Mouse (Mus musculus): ENCODE results near the gene Dact2.

Dact2 gene

GRCm38 (mm10) chr17:14212796-14213195, 8.7 kb upstream of the Dact2 start:
- no peak for DNase-seq (ENCODE audit: low read depth, low spot score)

- peak; percentile 83 for DNase-seq (ENCODE audit: low read depth, low spot score)
Measured at GRCm38 (mm10) chr17:14207093-14207561, 3.0 kb upstream of the Dact2 start.

- DNase-seq (ENCODE audit: low read depth, low spot score), result no peak
Measured at GRCm38 (mm10) chr17:14206062-14206461, 2.0 kb upstream of the Dact2 start.

DNA sequence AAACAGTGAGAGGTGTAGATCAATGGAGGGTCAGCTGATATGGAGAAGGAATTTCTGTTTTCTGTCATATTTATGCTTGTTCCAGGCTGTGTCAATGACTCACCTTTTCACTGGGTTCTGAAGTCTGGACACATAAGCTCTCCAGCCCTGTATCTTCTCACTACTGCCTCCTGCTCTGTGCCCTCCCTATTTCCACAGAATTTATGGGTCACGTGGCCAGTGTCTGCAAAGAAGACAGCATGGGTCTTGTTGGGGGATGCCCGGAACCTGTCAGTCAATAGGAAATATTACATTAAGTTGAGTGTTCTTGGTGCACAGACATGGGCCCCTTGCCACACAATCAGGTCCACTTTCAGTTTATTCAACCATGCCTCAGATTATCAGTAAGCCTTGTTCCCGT, 1.1 kb upstream of the Dact2 start:
- DNase-seq (ENCODE audit: low read depth, low spot score), result no peak

- no peak for DNase-seq (ENCODE audit: low read depth, low spot score)
Measured at GRCm38 (mm10) chr17:14203121-14203941, 773 bp downstream of the Dact2 start.

DNA sequence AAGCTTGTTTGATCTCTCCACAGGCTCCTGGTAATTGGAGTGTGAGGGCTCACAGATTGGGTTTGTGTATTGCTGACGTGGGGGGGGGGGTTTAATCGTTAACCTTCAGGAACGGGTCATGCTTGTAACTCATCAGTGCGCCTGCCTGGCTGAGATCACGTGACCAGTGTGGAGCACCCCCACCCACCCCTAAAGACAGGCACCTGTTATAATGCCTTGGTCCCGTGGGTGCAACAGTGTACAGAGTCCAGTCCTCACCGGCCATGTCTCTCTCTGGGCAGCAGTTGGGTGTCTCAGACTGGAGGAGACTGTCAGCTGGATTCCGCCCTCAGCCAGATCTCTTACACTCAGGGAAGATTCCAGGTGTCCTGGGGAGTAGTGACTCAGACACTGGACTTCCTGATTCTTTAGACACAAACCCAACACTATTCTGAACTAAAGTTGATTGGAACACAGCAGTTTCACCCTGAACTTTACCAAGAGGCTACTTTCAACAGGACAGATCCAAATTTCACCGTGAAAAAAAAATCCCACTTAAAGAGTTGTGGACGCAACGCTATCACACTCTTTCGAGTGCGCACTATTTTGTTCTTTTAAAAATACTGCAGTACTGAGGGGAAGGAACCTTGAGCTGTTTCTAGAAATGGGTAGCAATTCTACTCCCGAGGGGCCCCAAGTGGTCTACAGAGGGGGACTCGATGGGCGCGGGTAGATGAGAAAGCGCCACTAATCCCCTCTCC, 1.6 kb downstream of the Dact2 start:
- no peak for DNase-seq (ENCODE audit: low read depth, low spot score)

- DNase-seq (ENCODE audit: low read depth, low spot score), result no peak
Measured at GRCm38 (mm10) chr17:14201281-14201787, 2.8 kb downstream of the Dact2 start.

DNA sequence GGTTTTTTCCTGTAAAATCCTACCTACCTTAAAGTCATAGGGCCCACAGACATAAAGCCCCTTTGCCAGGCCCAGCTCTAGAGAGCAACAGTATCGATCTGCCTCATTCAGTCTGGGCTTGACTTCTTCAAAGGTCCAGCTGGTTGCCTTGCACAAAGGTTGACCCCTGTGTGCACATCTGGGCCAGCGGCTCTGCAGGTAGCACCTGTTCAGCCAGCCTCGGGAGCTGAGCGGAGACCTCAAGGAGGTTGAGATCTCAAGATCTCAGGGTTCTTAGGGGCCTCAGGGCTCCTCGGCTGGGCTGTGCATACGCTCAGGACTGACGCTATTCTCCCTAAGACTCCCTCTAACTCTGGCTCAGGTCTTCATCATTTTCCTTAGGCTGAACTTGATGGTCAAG, 3.9 kb downstream of the Dact2 start:
- no peak for DNase-seq (ENCODE audit: low read depth, low spot score)

DNA sequence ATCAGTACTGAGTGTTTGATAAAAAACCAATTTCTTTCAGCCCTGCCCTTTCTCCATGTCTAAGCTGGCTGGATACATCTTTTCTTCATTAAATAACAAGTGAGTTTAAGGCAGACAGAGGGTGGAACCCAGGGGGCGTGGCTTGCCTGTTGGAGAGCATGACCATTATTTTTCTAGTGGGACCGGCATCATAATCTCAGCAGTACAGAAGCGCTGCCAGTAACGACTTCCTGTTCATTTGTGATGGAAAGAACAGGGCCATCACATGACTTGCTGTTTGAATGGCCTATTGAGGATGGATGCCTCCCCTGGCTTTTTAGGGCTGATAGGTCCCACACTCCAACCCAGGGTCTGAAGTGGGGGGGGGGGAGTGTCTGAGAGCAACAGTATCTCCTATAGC, 4.5 kb downstream of the Dact2 start:
- no peak for DNase-seq (ENCODE audit: low read depth, low spot score)

GRCm38 (mm10) chr17:14192924-14193323, 11.2 kb downstream of the Dact2 start:
- no peak for DNase-seq (ENCODE audit: low read depth, low spot score)

DNA sequence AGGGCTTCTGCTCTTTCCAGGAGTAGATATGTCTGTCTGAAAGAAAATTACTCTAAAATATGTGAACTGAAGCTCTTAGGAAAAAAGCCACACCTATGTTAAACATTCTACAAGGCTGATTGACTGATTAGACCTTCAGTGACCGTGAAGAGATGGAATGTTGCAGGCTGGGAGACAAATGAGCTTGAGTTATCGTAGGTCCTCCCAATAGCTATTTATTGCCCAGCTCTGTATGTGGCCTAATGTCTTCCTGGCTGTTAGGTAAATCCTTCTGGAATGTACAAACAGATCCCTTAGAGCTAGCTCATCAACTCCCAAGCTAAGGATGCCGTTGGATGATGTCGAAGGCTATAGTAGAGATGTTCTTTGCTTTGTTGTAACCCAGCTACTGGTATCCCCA, 11.7 kb downstream of the Dact2 start:
- DNase-seq (ENCODE audit: low read depth, low spot score), result no peak

- DNase-seq (ENCODE audit: low read depth, low spot score), result no peak
Measured at GRCm38 (mm10) chr17:14188455-14188854, 15.6 kb downstream of the Dact2 start.

- no peak for DNase-seq (ENCODE audit: low read depth, low spot score)
Measured at GRCm38 (mm10) chr17:14187096-14187495, 17.0 kb downstream of the Dact2 start.

GRCm38 (mm10) chr17:14186176-14186575, 17.9 kb downstream of the Dact2 start:
- no peak for DNase-seq (ENCODE audit: low read depth, low spot score)

DNA sequence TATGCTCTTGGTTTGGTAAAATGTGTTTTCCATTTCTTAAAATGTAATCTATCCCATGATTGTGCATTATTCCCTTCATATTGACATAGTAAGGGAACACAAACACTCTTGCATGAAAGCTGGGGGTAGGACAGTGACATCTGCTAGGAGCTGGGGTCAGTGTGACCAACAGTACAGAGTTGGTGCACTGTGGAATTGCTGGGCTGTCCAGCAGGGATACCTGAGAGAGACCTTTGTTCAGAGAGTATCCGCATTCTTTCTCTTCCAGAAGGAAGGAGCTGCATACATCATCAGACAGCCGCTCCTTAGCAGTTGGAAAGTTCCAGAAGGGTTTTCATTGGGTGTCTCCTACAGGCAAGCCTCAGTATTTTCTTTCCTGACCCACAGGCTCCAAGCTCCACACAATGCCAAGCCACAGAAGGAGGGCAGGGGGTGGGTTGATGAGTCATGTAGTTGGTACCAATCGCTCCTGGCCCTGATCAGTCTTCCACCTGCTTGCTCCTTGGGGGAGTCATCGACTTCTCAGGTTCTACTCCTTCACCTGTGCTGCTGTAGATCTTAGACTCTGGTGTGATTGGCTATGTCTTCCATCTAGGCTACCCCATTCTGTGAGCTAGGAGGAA, 19.8 kb downstream of the Dact2 start:
- no peak for DNase-seq (ENCODE audit: low read depth, low spot score)

- no peak for DNase-seq (ENCODE audit: low read depth, low spot score)
Measured at GRCm38 (mm10) chr17:14183717-14184116, 20.4 kb downstream of the Dact2 start.

DNA sequence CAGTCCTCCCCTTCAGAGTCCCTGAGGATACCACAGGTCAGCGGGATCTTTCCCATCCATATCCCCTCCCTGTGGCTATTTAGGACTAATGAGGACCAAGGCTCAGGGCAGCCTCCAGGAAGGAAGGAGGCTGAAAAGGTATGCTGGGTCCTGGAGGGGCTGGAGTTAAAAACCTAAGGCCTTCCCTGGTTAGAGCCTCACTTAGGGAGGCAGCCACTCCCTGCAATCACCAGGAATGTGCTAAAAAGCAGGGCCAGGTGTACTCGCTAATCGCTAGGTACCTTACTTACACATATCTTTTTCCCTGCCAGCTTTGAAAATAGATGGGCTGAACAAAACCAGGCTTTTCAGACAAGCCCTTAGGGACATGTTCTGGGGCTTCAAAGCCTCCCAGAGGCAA, 21.2 kb downstream of the Dact2 start:
- no peak for DNase-seq (ENCODE audit: low read depth, low spot score)

DNA sequence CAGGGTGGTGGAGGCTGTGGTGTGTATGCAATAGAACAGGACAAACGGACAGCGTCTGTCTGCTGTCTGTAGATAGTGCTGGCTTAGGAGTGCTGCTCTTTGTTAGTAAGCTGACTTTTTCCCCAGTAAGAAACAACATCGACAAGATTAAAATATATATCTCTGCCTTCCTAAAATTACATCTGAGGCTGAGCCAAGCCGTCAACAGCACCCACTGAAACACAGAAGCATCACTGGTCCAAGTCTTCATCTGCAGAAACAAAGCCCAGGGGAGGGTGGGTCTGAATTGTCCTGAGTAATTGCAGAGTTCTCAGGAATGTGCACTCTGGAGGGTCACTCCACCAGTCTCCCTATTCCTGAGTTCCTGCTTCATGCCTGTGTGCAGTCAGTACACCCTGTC, 25.2 kb downstream of the Dact2 start:
- DNase-seq (ENCODE audit: low read depth, low spot score), result no peak

GRCm38 (mm10) chr17:14178475-14178874, 25.6 kb downstream of the Dact2 start:
- DNase-seq (ENCODE audit: low read depth, low spot score), result no peak

DNA sequence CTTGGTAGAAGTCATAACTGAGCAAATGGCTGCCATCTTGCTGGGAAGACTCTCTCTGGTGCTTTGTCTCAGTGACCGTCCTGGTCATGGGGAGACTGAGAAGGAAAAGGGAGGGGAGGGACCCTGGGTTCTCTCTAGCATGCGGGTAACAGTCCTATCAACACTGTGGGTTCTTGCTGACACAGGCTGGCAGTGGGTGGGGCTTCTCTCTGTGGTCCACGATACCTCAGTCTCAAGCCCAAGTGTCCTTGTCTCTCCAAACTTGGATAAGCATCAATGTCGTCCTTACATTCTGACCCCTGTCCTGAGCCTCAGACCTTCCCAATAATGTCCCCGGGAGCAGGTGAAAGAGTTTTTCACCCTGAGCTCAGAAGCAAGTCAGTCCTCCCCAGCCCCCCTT, 26.1 kb downstream of the Dact2 start:
- no peak for DNase-seq (ENCODE audit: low read depth, low spot score)

GRCm38 (mm10) chr17:14177018-14177417, 27.1 kb downstream of the Dact2 start:
- peak; percentile 52 for DNase-seq (ENCODE audit: low read depth, low spot score)

DNA sequence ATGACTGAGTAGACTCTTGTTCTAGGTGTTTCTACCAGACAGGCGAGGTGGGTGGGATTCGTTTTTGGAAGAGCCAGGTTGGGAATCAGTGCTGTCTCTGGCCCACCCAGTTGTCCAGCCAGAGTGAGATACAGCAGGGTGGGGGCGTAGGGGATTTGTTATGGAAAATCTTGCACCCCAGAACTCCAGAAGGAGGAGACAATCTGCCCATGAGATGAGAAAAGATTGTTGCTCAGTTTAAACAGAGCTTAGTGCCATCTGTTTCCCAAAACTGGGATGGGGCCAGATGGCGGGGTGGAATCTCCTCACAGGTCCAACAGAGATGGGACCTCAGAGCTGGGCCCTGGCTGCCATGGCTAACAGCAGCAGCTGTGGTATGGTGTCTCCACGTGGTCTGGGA, 28.4 kb downstream of the Dact2 start:
- DNase-seq (ENCODE audit: low read depth, low spot score), result peak; percentile 89

Data from telencephalon, adult 2 months (tissue).